Mouse (Mus musculus) CH12.LX (cell line): ENCODE results near the gene Sik3. TPM values are rescaled to one million over a fixed set of nuclear protein-coding genes. Genes with fewer than 3 reads are reported as not detected.
A peak's percentile ranks its signal among the peaks of the same experiment; 100 is the strongest.

Source experiments
- DNase-seq: peaks from one replicate; pipeline ENCODE4 v3.0.0-alpha.2; 2013; ENCODE audit errors: extremely low read depth
- H3K27ac ChIP-seq: 2 replicates; pipeline ENCODE4 v1.5.1; 2012; ENCODE audit warnings: low read depth, mild to moderate bottlenecking, control low read depth, moderate library complexity; ENCODE audit not compliant: insufficient read depth
- H3K27me3 ChIP-seq: replicated peaks from 2 replicates; pipeline ENCODE3; 2012; ENCODE audit warnings: inconsistent platforms
- H3K36me3 ChIP-seq, 2 experiments: replicated peaks in 1 of 2; 2 replicates each; pipeline versions ENCODE3 to v1.6.1; 2012; ENCODE audit warnings: inconsistent platforms in 1 of 2, low read length in 1 of 2, mild to moderate bottlenecking in 1 of 2, mixed read lengths in 1 of 2, moderate library complexity in 1 of 2; ENCODE audit not compliant: control insufficient read depth in 1 of 2, insufficient read depth in 1 of 2
- H3K4me1 ChIP-seq, 2 experiments: 2 replicates each; pipeline ENCODE4 v1.6.1; 2012; ENCODE audit warnings: inconsistent platforms in 1 of 2, moderate library complexity in 1 of 2; ENCODE audit not compliant: insufficient read depth in 2 of 2, control insufficient read depth in 1 of 2
- H3K4me2 ChIP-seq: 2 replicates; pipeline ENCODE4 v1.6.1; 2012; ENCODE audit warnings: low read depth, mild to moderate bottlenecking, control low read depth; ENCODE audit not compliant: poor library complexity, insufficient read depth, severe bottlenecking
- H3K4me3 ChIP-seq, 3 experiments: fragments of 150-350 bp in 1 of 3; sonication (generic) in 1 of 3; replicated peaks in 1 of 3; 2 replicates each; pipeline versions ENCODE3 to v1.5.1; 2011 to 2012; ENCODE audit warnings: low read depth in 2 of 3, low read length in 2 of 3, mild to moderate bottlenecking in 2 of 3, moderate library complexity in 2 of 3, control low read depth in 1 of 3, improper control_type of control experiment in 1 of 3, inconsistent platforms in 1 of 3, mixed read lengths in 1 of 3; ENCODE audit not compliant: poor library complexity in 1 of 3
- H3K79me2 ChIP-seq: replicated peaks from 2 replicates; pipeline ENCODE4 v1.6.1; 2012; ENCODE audit warnings: mild to moderate bottlenecking, moderate library complexity; ENCODE audit not compliant: control insufficient read depth, poor library complexity, insufficient read depth, severe bottlenecking; ENCODE audit errors: extremely low read depth
- H3K9ac ChIP-seq: 2 replicates; pipeline ENCODE4 v1.6.1; 2012; ENCODE audit warnings: low read depth, mild to moderate bottlenecking, control low read depth, moderate library complexity; ENCODE audit not compliant: insufficient read depth
- H3K9me3 ChIP-seq: replicated peaks from 2 replicates; pipeline ENCODE3; 2012; ENCODE audit warnings: low read length, inconsistent platforms, mixed read lengths
- BHLHE40 ChIP-seq: IDR thresholded peaks from 2 replicates; pipeline ENCODE4 v1.6.1; 2011; ENCODE audit warnings: mild to moderate bottlenecking, low read depth, low read length, improper control_type of control experiment
- CHD2 ChIP-seq: IDR thresholded peaks from 2 replicates; pipeline ENCODE4 v1.6.1; 2011; ENCODE audit warnings: low read length, improper control_type of control experiment
- EP300 ChIP-seq: IDR thresholded peaks from 2 replicates; pipeline ENCODE4 v1.6.1; 2011; ENCODE audit warnings: low read length, improper control_type of control experiment
- ETS1 ChIP-seq: conservative IDR thresholded peaks from 2 replicates; pipeline ENCODE4 v1.6.1; 2012; ENCODE audit warnings: low read depth, mild to moderate bottlenecking, inconsistent platforms, low read length, improper control_type of control experiment, moderate library complexity
- IRF4 ChIP-seq: IDR thresholded peaks from 2 replicates; pipeline ENCODE4 v1.6.1; 2014; ENCODE audit warnings: low read depth, mild to moderate bottlenecking, inconsistent platforms, low read length, improper control_type of control experiment
- JUN ChIP-seq: IDR thresholded peaks from 2 replicates; pipeline ENCODE4 v1.6.1; 2011; ENCODE audit warnings: low read depth, mild to moderate bottlenecking, low read length, improper control_type of control experiment, moderate library complexity; ENCODE audit not compliant: insufficient read depth
- JUND ChIP-seq: conservative IDR thresholded peaks from 2 replicates; pipeline ENCODE4 v1.6.1; 2011; ENCODE audit warnings: low read depth, low read length, improper control_type of control experiment
- MAFK ChIP-seq: IDR thresholded peaks from 2 replicates; pipeline ENCODE4 v1.6.1; 2011; ENCODE audit warnings: low read length, improper control_type of control experiment; ENCODE audit not compliant: insufficient replicate concordance
- MYC ChIP-seq: IDR thresholded peaks from 2 replicates; pipeline ENCODE4 v1.6.1; 2011; ENCODE audit warnings: low read depth, mild to moderate bottlenecking, improper control_type of control experiment, low read length
- NRF1 ChIP-seq: IDR thresholded peaks from 2 replicates; pipeline ENCODE4 v1.6.1; 2014; ENCODE audit warnings: low read depth, mild to moderate bottlenecking, inconsistent platforms, low read length, improper control_type of control experiment, moderate library complexity
- RAD21 ChIP-seq: IDR thresholded peaks from 2 replicates; pipeline ENCODE4 v1.6.1; 2011; ENCODE audit warnings: low read depth, mild to moderate bottlenecking, low read length, improper control_type of control experiment, moderate library complexity
- RCOR1 ChIP-seq: conservative IDR thresholded peaks from 2 replicates; pipeline ENCODE4 v1.6.1; 2012; ENCODE audit warnings: low read depth, mild to moderate bottlenecking, inconsistent platforms, low read length, improper control_type of control experiment
- SIN3A ChIP-seq: IDR thresholded peaks from 2 replicates; pipeline ENCODE4 v1.6.1; 2012; ENCODE audit warnings: low read length, improper control_type of control experiment, inconsistent platforms
- dilution Hi-C: fragments of 300-500 bp; cut with MboI; formaldehyde crosslinking; loops from 2 replicates; pipeline ENCODE4 v1.14.3; 2020; ENCODE audit warnings: low sequenced_read_pairs; ENCODE audit not compliant: extremely low pct_unique_long_range_greater_than_20kb, extremely low pct_ligation_motif_present
- in situ Hi-C: fragments of 300-500 bp; cut with MboI; formaldehyde crosslinking; loops from 3 replicates; pipeline ENCODE4 v1.14.3; 2019; ENCODE audit warnings: low sequenced_read_pairs, low pct_ligation_motif_present, low pct_unique_long_range_greater_than_20kb, mixed read lengths
- polyA plus RNA-seq: library from polyadenylated mRNA; unstranded; fragments of >175 nt; gene quantifications from 2 replicates; pipeline ENCODE4 v1.2.1, GENCODE M21; 2012; ENCODE audit warnings: low read depth; ENCODE audit not compliant: insufficient read length
- total RNA-seq, 2 experiments: library from RNA; depleted of rRNA; stranded (reverse); fragments of 300-350 nt in 1 of 2; fragments of >200 nt in 1 of 2; gene quantifications; 2 replicates each; pipeline ENCODE4 v1.2.3; 2012 to 2014

Gene Sik3
- total and polyA plus RNA-seq, 3 experiments: 14.9 to 29.8 (median 21.4) TPM

DNA sequence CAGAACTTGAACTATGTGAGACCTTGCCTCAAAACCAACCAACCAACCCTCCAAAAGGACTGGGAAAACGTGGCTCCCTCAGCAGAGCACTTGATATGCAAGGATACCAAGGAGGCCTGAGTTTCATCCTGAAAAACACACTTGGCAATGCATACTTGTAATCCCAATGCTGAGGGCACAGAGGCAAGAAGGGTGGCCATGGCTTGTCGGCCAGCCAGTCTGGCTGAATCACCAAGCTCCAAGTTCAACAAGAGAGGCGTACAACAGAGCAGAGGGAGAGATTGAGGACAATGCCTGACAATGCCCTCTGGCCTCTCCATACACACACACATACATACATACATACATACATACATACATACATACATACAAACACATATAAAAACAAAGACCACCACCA, 8.1 kb upstream of the Sik3 start:
- in situ Hi-C loops: no loop called here
- no peaks in the 10 kb centered on the region for H3K27me3 ChIP-seq
- H3K4me1 ChIP-seq: peaks cover 8 to 34% of the 10 kb centered on the region in 2 experiments; a peak in 3 of 4 replicates
- H3K4me2 ChIP-seq: no peak overlapping the region
- H3K79me2 ChIP-seq: no peaks in the 10 kb centered on the region
- H3K27ac ChIP-seq: no peak overlapping the region
- no peaks in the 10 kb centered on the region for H3K36me3 ChIP-seq
- no peak for DNase-seq
- H3K9ac ChIP-seq: no peak overlapping the region
- H3K9me3 ChIP-seq: no peaks in the 10 kb centered on the region
- H3K4me3 ChIP-seq: no peak overlapping the region
- dilution Hi-C loops: no loop called here
- TF ChIP-seq NRF1 (no peak), JUN (no peak), JUND (no peak), MYC (no peak), RCOR1 (no peak), MAFK (no peak), BHLHE40 (no peak), RAD21 (no peak), CHD2 (no peak)

DNA sequence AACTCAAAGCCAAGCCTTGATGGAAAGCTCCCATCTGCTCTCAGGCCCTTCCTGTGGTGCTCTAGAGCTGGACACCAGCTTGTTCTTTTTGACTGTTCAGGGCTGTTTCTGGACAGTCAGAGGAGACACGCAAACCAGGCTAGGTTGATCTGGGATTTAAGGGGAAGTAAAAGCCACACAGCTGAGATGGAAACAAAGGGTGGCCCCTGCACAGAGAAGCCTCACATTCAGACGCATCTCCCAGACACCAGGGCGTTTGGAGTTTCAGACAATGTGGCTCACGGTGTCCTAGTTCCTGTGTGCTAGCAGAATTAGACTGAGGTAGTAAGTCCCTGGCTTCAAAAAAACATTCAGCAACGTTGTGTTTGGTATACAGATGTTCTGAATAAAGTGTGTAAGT, 6.4 kb upstream of the Sik3 start:
- in situ Hi-C loops: no loop called here
- Histone ChIP-seq H3K27ac (no peak overlapping the region), H3K79me2 (no peaks in the 10 kb centered on the region), H3K4me3 (no peak overlapping the region), H3K4me2 (no peak overlapping the region; the same call in 1 of the 2 replicates), H3K9ac (no peak overlapping the region; the same call in 1 of the 2 replicates), H3K27me3 (no peaks in the 10 kb centered on the region), H3K4me1 (peaks cover 15 to 50% of the 10 kb centered on the region in 2 experiments), H3K36me3 (no peaks in the 10 kb centered on the region), H3K9me3 (no peaks in the 10 kb centered on the region)
- dilution Hi-C loops: no loop called here
- no peak for DNase-seq
- 0 out of 2 replicates have a peak, but pooled peaks have one; percentile 32 for TF ChIP-seq EP300
- TF ChIP-seq MYC: 0 out of 2 replicates have a peak, but pooled peaks have one; percentile 19
- no peak; the same call in 1 of the 2 replicates for TF ChIP-seq ETS1
- peak; percentile 7; the same call in 1 of the 2 replicates for TF ChIP-seq IRF4
- TF ChIP-seq SIN3A: no peak
- TF ChIP-seq BHLHE40: no peak
